In the genomic region with DNA sequence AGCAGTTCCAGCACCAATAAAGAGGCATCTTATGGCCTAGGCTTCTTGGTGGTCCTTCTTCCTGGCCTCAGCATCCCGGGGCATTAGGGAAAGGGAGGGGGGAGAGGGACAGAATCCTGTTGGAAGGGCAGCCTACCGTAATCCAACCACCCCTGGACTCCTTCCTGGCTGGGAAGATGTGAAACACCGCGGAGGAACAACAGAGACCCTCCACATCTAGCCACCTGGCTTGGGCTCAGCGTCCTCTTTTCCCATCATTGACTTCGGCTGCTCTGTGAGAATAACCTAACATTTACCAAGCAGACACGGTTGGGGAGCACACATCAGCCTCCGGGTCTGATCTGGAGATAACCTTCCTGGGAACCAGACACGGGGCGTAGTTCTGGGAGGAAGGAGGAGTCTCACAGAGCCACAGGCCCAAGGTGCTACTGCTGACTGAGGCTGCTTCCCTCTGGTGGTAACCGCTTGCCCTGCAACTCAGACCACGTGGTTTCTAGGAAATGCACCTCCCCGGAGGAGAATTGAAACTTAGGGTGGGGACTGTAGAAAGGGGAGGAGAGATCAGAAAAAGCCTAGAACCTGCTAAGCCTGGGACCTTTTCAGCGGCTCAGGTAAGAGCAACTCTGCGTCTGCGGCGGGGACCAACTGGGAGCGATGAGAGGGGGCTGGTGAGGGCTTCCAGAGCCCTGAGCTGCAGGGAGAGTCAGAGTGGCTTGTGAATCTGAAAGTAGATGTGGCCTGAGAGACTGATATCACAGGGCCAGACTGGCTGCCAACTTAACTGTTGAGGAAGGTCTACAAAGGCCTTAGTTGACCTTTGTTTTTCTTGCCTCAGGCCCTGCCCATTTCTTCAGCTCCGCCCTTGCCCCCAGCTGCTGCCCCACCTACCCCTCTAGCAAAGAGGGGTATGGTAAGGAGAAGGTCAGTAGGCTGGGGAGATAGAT, we compare ENCODE assay signal across 8 mouse cellular contexts. TPM values are rescaled to one million over a fixed set of nuclear protein-coding genes. Genes with fewer than 3 reads are reported as not detected.
A peak's percentile ranks its signal among the peaks of the same experiment; 100 is the strongest.
DNase-seq lines count a peak whose midpoint lies in the region; ATAC-seq lines count a peak whose summit lies in the region.

No protein-coding gene starts in this region.

- peak; percentile 89 for ATAC-seq in hindbrain, embryonic 15.5 days (ENCODE audit: low FRiP score, low read depth)

- WGBS in hindbrain, embryonic 15.5 days: 22% methylated on average over 19 of the region's 19 CpGs

- peak; percentile 97 for DNase-seq in T-cell, adult 2 months (ENCODE audit: low spot score)
- DNase-seq in cerebellum, postnatal 36 days: peak; percentile 84 to 87
- peak; percentile 76 to 87 for DNase-seq in frontal cortex, postnatal 36 days (ENCODE audit: low spot score in 2 of 2)
- DNase-seq in left cerebral cortex, adult 11 months (ENCODE audit: low spot score): peak; percentile 85
- peak; percentile 94 to 96 for DNase-seq in lung, postnatal 4 days
- peak; percentile 79 for DNase-seq in retina, postnatal 7 days (ENCODE audit: low read depth, low spot score)
- peak; percentile 67 for DNase-seq in urinary bladder, adult 2 months (ENCODE audit: low spot score)

- no peaks in the 10 kb centered on the region for H3K27me3 ChIP-seq in hindbrain, embryonic 15.5 days

- H3K4me3 ChIP-seq in hindbrain, embryonic 15.5 days: peak overlapping the region; percentile 29

- peak overlapping the region; percentile 46 for H3K27ac ChIP-seq in hindbrain, embryonic 15.5 days (replicated peaks)

- H3K4me2 ChIP-seq in hindbrain, embryonic 15.5 days: peak overlapping the region; percentile 46

- H3K36me3 ChIP-seq in hindbrain, embryonic 15.5 days: peaks cover 74% of the 10 kb centered on the region

- H3K9me3 ChIP-seq in hindbrain, embryonic 15.5 days: no peaks in the 10 kb centered on the region

- H3K4me1 ChIP-seq in hindbrain, embryonic 15.5 days (replicated peaks): peaks cover 11% of the 10 kb centered on the region; the same call in 1 of the 2 replicates

- H3K9ac ChIP-seq in hindbrain, embryonic 15.5 days: peak overlapping the region; percentile 7; the same call in 1 of the 2 replicates

RNA-seq across cellular contexts. Expression of a gene that starts 0.5 kb away (rescaled TPM):
- 9.7 and 10.2 TPM in 2 replicates for polyA plus RNA-seq in hindbrain, embryonic 15.5 days (2015; fragmentation: Nextera tagmentation; extraction: Ambion mirVana)
- 29.5 and 35.1 TPM in 2 replicates for polyA plus RNA-seq in urinary bladder, adult 2 months (2012; rRNA removed)

RNA-seq across cellular contexts. Expression of a gene that starts 12.4 kb away (rescaled TPM):
- 20.1 and 25.7 TPM in 2 replicates for polyA plus RNA-seq in hindbrain, embryonic 15.5 days (2015; fragmentation: Nextera tagmentation; extraction: Ambion mirVana)
- 15.7 and 20.4 TPM in 2 replicates for polyA plus RNA-seq in urinary bladder, adult 2 months (2012; rRNA removed)

RNA-seq across cellular contexts. Expression of a gene that starts 13.0 kb away (rescaled TPM):
- 178 and 204 TPM in 2 replicates for polyA plus RNA-seq in hindbrain, embryonic 15.5 days (2015; fragmentation: Nextera tagmentation; extraction: Ambion mirVana)
- polyA plus RNA-seq in urinary bladder, adult 2 months (2012; rRNA removed): 134 and 144 TPM in 2 replicates

RNA-seq across cellular contexts. Expression of a gene that starts 13.9 kb away (rescaled TPM):
- 14.6 and 17.8 TPM in 2 replicates for polyA plus RNA-seq in hindbrain, embryonic 15.5 days (2015; fragmentation: Nextera tagmentation; extraction: Ambion mirVana)
- polyA plus RNA-seq in urinary bladder, adult 2 months (2012; rRNA removed): 2.8 and 3.3 TPM in 2 replicates

RNA-seq across cellular contexts. Expression of a gene that starts 18.8 kb away (rescaled TPM):
- 42.0 and 48.9 TPM in 2 replicates for polyA plus RNA-seq in hindbrain, embryonic 15.5 days (2015; fragmentation: Nextera tagmentation; extraction: Ambion mirVana)
- 19.3 and 21.2 TPM in 2 replicates for polyA plus RNA-seq in urinary bladder, adult 2 months (2012; rRNA removed)

Comparison
In these comparisons a context has a peak if more than half of its experiments do, and no peak if none do; other contexts are left out.
1. Peak in every context shown above with its lines: DNase-seq, ATAC-seq, H3K4me3 ChIP-seq and H3K27ac ChIP-seq.